Mouse (Mus musculus): ENCODE results near the gene Art4. TPM values are rescaled to one million over a fixed set of nuclear protein-coding genes. Genes with fewer than 3 reads are reported as not detected.

The Art4 gene
- polyA plus RNA-seq, 1 experiment, result not detected

- H3K36me3 ChIP-seq (ENCODE audit: control insufficient read depth, insufficient read depth), result no peaks in the 10 kb centered on the region
- H3K27me3 ChIP-seq (ENCODE audit: control insufficient read depth, insufficient read depth, insufficient read length), result no peaks in the 10 kb centered on the region
- peak overlapping the region; percentile 93 for H3K4me2 ChIP-seq (ENCODE audit: low read depth)
- peak overlapping the region; percentile 17 for H3ac ChIP-seq (ENCODE audit: control insufficient read depth, insufficient read length)
- TF ChIP-seq MYOG (IDR thresholded peaks at IDR 0.05; ENCODE audit: control insufficient read depth in 1 of 3, insufficient read depth in 1 of 3, insufficient read length in 2 of 3, low read depth in 2 of 3), result no peak
- TF ChIP-seq TCF3 (IDR thresholded peaks at IDR 0.05; ENCODE audit: insufficient read length, low read depth), result no peak
- TF ChIP-seq MYOD1 (IDR thresholded peaks at IDR 0.05; ENCODE audit: control insufficient read depth in 1 of 3, insufficient read length in 2 of 3, low read depth in 2 of 3), result no peak
- no peak for TF ChIP-seq REST (IDR thresholded peaks at IDR 0.05; ENCODE audit: insufficient read depth, insufficient read length)
- TF ChIP-seq POLR2A (IDR thresholded peaks at IDR 0.05; ENCODE audit: insufficient read length, low read depth), result no peak
- TF ChIP-seq TCF12 (IDR thresholded peaks at IDR 0.05; ENCODE audit: insufficient read depth, poor library complexity, severe bottlenecking), result no peak
- TF ChIP-seq E2F4 (IDR thresholded peaks at IDR 0.05; ENCODE audit: insufficient read depth), result no peak
- TF ChIP-seq POLR2AphosphoS2 (IDR thresholded peaks at IDR 0.05; ENCODE audit: insufficient read length, low read depth), result no peak
- TF ChIP-seq MAX (IDR thresholded peaks at IDR 0.05; ENCODE audit: low read depth), result no peak
- TF ChIP-seq SRF (IDR thresholded peaks at IDR 0.05; ENCODE audit: control insufficient read depth, insufficient read length, low read depth), result no peak
- TF ChIP-seq CEBPB (IDR thresholded peaks at IDR 0.05; ENCODE audit: insufficient read depth, poor library complexity, severe bottlenecking), result no peak
- H3K79me2 ChIP-seq (ENCODE audit: control insufficient read depth, insufficient read depth), result no peaks in the 10 kb centered on the region
- peak overlapping the region; percentile 53 for H3K4me3 ChIP-seq
These were observed 54.3 kb downstream of the Art4 start for GRCm38 (mm10) chr6:136803093-136803738.

- no peak overlapping the region for H3ac ChIP-seq (ENCODE audit: control insufficient read depth, insufficient read length)
- H3K4me3 ChIP-seq, result no peak overlapping the region
- no peak overlapping the region for H3K4me2 ChIP-seq (ENCODE audit: low read depth)
- no peaks in the 10 kb centered on the region for H3K79me2 ChIP-seq (ENCODE audit: control insufficient read depth, insufficient read depth)
- no peaks in the 10 kb centered on the region for H3K36me3 ChIP-seq (ENCODE audit: control insufficient read depth, insufficient read depth)
- no peaks in the 10 kb centered on the region for H3K27me3 ChIP-seq (ENCODE audit: control insufficient read depth, insufficient read depth, insufficient read length)
- TF ChIP-seq REST (IDR thresholded peaks at IDR 0.05; ENCODE audit: insufficient read depth, insufficient read length), result no peak
- no peak for TF ChIP-seq USF1 (IDR thresholded peaks at IDR 0.05; ENCODE audit: low read depth)
- no peak for TF ChIP-seq E2F4 (IDR thresholded peaks at IDR 0.05; ENCODE audit: insufficient read depth)
- no peak for TF ChIP-seq TCF3 (IDR thresholded peaks at IDR 0.05; ENCODE audit: insufficient read length, low read depth)
- no peak for TF ChIP-seq MAX (IDR thresholded peaks at IDR 0.05; ENCODE audit: low read depth)
- no peak for TF ChIP-seq MYOG (IDR thresholded peaks at IDR 0.05; ENCODE audit: control insufficient read depth in 1 of 3, insufficient read depth in 1 of 3, insufficient read length in 2 of 3, low read depth in 2 of 3)
- no peak for TF ChIP-seq CEBPB (IDR thresholded peaks at IDR 0.05; ENCODE audit: insufficient read depth, poor library complexity, severe bottlenecking)
- TF ChIP-seq POLR2AphosphoS2 (IDR thresholded peaks at IDR 0.05; ENCODE audit: insufficient read length, low read depth), result no peak
These were observed 56.3 kb downstream of the Art4 start for GRCm38 (mm10) chr6:136801274-136801673.

DNA sequence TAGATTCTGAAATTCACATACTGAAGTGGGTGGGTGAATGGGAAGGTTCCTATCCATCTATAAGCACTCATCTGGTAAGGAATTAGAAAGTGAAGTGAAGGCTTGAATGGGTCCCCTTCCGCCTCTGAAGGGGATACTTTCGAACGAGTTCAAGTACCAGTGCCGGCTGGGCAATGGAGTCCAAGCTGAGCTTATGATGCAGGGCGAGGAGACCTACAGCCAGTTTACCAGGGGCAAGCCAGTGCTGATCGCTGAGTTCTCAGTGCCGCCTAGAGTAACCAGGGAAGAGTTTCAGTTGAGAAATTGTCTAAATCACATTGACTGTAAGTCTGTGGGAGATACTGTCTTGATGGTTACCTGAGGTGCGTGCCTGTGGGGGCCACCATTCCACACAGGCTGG, 56.8 kb downstream of the Art4 start:
- H3ac ChIP-seq (ENCODE audit: control insufficient read depth, insufficient read length), result no peak overlapping the region
- no peaks in the 10 kb centered on the region for H3K36me3 ChIP-seq (ENCODE audit: control insufficient read depth, insufficient read depth)
- no peak overlapping the region for H3K4me3 ChIP-seq
- no peak overlapping the region for H3K4me2 ChIP-seq (ENCODE audit: low read depth)
- TF ChIP-seq TCF3 (IDR thresholded peaks at IDR 0.05; ENCODE audit: insufficient read length, low read depth) (no peak), SRF (IDR thresholded peaks at IDR 0.05; ENCODE audit: control insufficient read depth, insufficient read length, low read depth) (no peak), CEBPB (IDR thresholded peaks at IDR 0.05; ENCODE audit: insufficient read depth, poor library complexity, severe bottlenecking) (no peak), REST (IDR thresholded peaks at IDR 0.05; ENCODE audit: insufficient read depth, insufficient read length) (no peak), MYOD1 (IDR thresholded peaks at IDR 0.05; ENCODE audit: control insufficient read depth in 1 of 3, insufficient read length in 2 of 3, low read depth in 2 of 3) (no peak), MAX (IDR thresholded peaks at IDR 0.05; ENCODE audit: low read depth) (no peak), POLR2A (IDR thresholded peaks at IDR 0.05; ENCODE audit: insufficient read length, low read depth) (no peak)
- no peaks in the 10 kb centered on the region for H3K79me2 ChIP-seq (ENCODE audit: control insufficient read depth, insufficient read depth)
- H3K27me3 ChIP-seq (ENCODE audit: control insufficient read depth, insufficient read depth, insufficient read length), result no peaks in the 10 kb centered on the region

Other genes starting within 250 kb of the Art4 start
- gene Plbd1, start 195.8 kb downstream of the Art4 start, polyA plus RNA-seq (2012; fragmentation: generic; extraction: Trizol), result 0.02 TPM
- gene Gucy2c, start 76.0 kb downstream of the Art4 start, polyA plus RNA-seq (2012; fragmentation: generic; extraction: Trizol), result 0.01 TPM
- 0.31 TPM for gene Hist4h4, start 53.3 kb downstream of the Art4 start, polyA plus RNA-seq (2012; fragmentation: generic; extraction: Trizol)
- gene H2afj, start 49.5 kb downstream of the Art4 start, polyA plus RNA-seq (2012; fragmentation: generic; extraction: Trizol), result 254 TPM
- gene BC049715, start 30.1 kb downstream of the Art4 start, polyA plus RNA-seq (2012; fragmentation: generic; extraction: Trizol), result 0.10 TPM
- gene Wbp11, start 29.5 kb downstream of the Art4 start, polyA plus RNA-seq (2012; fragmentation: generic; extraction: Trizol), result 44.6 TPM
- 0.12 TPM for gene Smco3, start 22.3 kb downstream of the Art4 start, polyA plus RNA-seq (2012; fragmentation: generic; extraction: Trizol)
- 132 TPM for gene Mgp, start 18.1 kb upstream of the Art4 start, polyA plus RNA-seq (2012; fragmentation: generic; extraction: Trizol)
- 0.05 TPM for gene Erp27, start 64.4 kb upstream of the Art4 start, polyA plus RNA-seq (2012; fragmentation: generic; extraction: Trizol)
- 0.12 TPM for gene Pde6h, start 66.1 kb upstream of the Art4 start, polyA plus RNA-seq (2012; fragmentation: generic; extraction: Trizol)
- 90.2 TPM for gene Arhgdib, start 84.2 kb upstream of the Art4 start, polyA plus RNA-seq (2012; fragmentation: generic; extraction: Trizol)

Measured in myocyte (in vitro differentiated cells).